Mouse (Mus musculus): ENCODE measurements at regions not wholly inside any gene's neighbourhood (a gene's known extent, or its start where the extent isn't known, plus 50 kb on each side); places are given as distances from the start of the nearest gene placed in this dataset.

- DNase-seq (ENCODE audit: low spot score in 2 of 2) = no peak
Observed at GRCm38 (mm10) chr3:38397615-38397956, 87.1 kb downstream of the Ankrd50 start.

GRCm38 (mm10) chr3:38396760-38397614, 87.7 kb downstream of the Ankrd50 start:
- DNase-seq (ENCODE audit: low spot score in 2 of 2) = no peak

- DNase-seq (ENCODE audit: low spot score in 2 of 2) = no peak
Observed at GRCm38 (mm10) chr3:38394308-38394707, 90.3 kb downstream of the Ankrd50 start.

- DNase-seq (ENCODE audit: low spot score in 2 of 2) = no peak
Observed at GRCm38 (mm10) chr3:38389647-38390046, 95.0 kb downstream of the Ankrd50 start.

- DNase-seq (ENCODE audit: low spot score in 2 of 2) = no peak
Observed at GRCm38 (mm10) chr3:38388961-38389360, 95.7 kb downstream of the Ankrd50 start.

GRCm38 (mm10) chr3:38382743-38383142, 101.9 kb downstream of the Ankrd50 start:
- no peak for DNase-seq (ENCODE audit: low spot score in 2 of 2)

GRCm38 (mm10) chr3:38381623-38382022, 103.0 kb downstream of the Ankrd50 start:
- peak in 1 of 2 experiments; percentile 25 for DNase-seq (ENCODE audit: low spot score in 2 of 2)

- no peak for DNase-seq (ENCODE audit: low spot score in 2 of 2)
Observed at GRCm38 (mm10) chr3:38373690-38374089, 111.0 kb downstream of the Ankrd50 start.

- no peak for DNase-seq (ENCODE audit: low spot score in 2 of 2)
Observed at GRCm38 (mm10) chr3:38371702-38372101, 112.9 kb downstream of the Ankrd50 start.

GRCm38 (mm10) chr3:38363888-38364287, 120.8 kb downstream of the Ankrd50 start:
- DNase-seq (ENCODE audit: low spot score in 2 of 2) = no peak

- no peak for DNase-seq (ENCODE audit: low spot score in 2 of 2)
Observed at GRCm38 (mm10) chr3:38361411-38361810, 123.2 kb downstream of the Ankrd50 start.

- peak in 1 of 2 experiments; percentile 14 for DNase-seq (ENCODE audit: low spot score in 2 of 2)
Observed at GRCm38 (mm10) chr3:38360974-38361373, 123.7 kb downstream of the Ankrd50 start.

GRCm38 (mm10) chr3:38360421-38360921, 124.2 kb downstream of the Ankrd50 start:
- no peak for DNase-seq (ENCODE audit: low spot score in 2 of 2)

GRCm38 (mm10) chr3:38357905-38358491, 126.6 kb downstream of the Ankrd50 start:
- DNase-seq (ENCODE audit: low spot score in 2 of 2) = no peak

GRCm38 (mm10) chr3:38344283-38344682, 140.4 kb downstream of the Ankrd50 start:
- no peak for DNase-seq (ENCODE audit: low spot score in 2 of 2)

GRCm38 (mm10) chr3:38341666-38342065, 143.0 kb downstream of the Ankrd50 start:
- DNase-seq (ENCODE audit: low spot score in 2 of 2) = no peak

- no peak for DNase-seq (ENCODE audit: low spot score in 2 of 2)
Observed at GRCm38 (mm10) chr3:38333321-38333910, 151.2 kb downstream of the Ankrd50 start.

GRCm38 (mm10) chr3:38331169-38331568, 153.5 kb downstream of the Ankrd50 start:
- DNase-seq (ENCODE audit: low spot score in 2 of 2) = no peak

GRCm38 (mm10) chr3:38327286-38327685, 157.4 kb downstream of the Ankrd50 start:
- no peak for DNase-seq (ENCODE audit: low spot score in 2 of 2)

- no peak for DNase-seq (ENCODE audit: low spot score in 2 of 2)
Observed at GRCm38 (mm10) chr3:38326211-38326610, 158.4 kb downstream of the Ankrd50 start.

- no peak for DNase-seq (ENCODE audit: low spot score in 2 of 2)
Observed at GRCm38 (mm10) chr3:38324663-38325062, 160.0 kb downstream of the Ankrd50 start.

GRCm38 (mm10) chr3:38322426-38322825, 162.2 kb downstream of the Ankrd50 start:
- DNase-seq (ENCODE audit: low spot score in 2 of 2) = peak; percentile 33 to 77
